Mouse (Mus musculus): ENCODE data around the gene Cr2. TPM values are rescaled to one million over a fixed set of nuclear protein-coding genes. Genes with fewer than 3 reads are reported as not detected.
A peak's percentile ranks its signal among the peaks of the same experiment; 100 is the strongest.

Cr2 gene
- polyA plus RNA-seq, 1 experiment from 2014 or later = 0.09 TPM

GRCm38 (mm10) chr1:195113621-195114020 lies 62.9 kb downstream of the Cr2 start:
- no peaks in the 10 kb centered on the region for H3K27me3 ChIP-seq
- WGBS = 83% methylated on average over 4 of the region's 4 CpGs
- no peak overlapping the region for H3K27ac ChIP-seq
- no peaks in the 10 kb centered on the region for H3K4me1 ChIP-seq (replicated peaks)
- H3K4me2 ChIP-seq = no peak overlapping the region
- H3K9ac ChIP-seq = no peak overlapping the region
- ATAC-seq (replicated peaks; ENCODE audit: insufficient number of reproducible peaks, insufficient read depth, low FRiP score, low read depth) = no peak
- peaks cover 62% of the 10 kb centered on the region for H3K36me3 ChIP-seq
- H3K4me3 ChIP-seq = no peak overlapping the region
- no peaks in the 10 kb centered on the region for H3K9me3 ChIP-seq (replicated peaks)

- WGBS = 25% methylated on average over 4 of the region's 4 CpGs
- no peak for ATAC-seq (replicated peaks; ENCODE audit: insufficient number of reproducible peaks, insufficient read depth, low FRiP score, low read depth)
- Histone ChIP-seq H3K27ac (no peak overlapping the region), H3K4me3 (no peak overlapping the region), H3K4me2 (no peak overlapping the region), H3K4me1 (replicated peaks) (no peaks in the 10 kb centered on the region), H3K9ac (no peak overlapping the region), H3K36me3 (peaks cover 43% of the 10 kb centered on the region), H3K9me3 (replicated peaks) (no peaks in the 10 kb centered on the region), H3K27me3 (no peaks in the 10 kb centered on the region)
Measured at GRCm38 (mm10) chr1:195100693-195101092, 75.8 kb downstream of the Cr2 start.

GRCm38 (mm10) chr1:195098004-195098403 lies 78.5 kb downstream of the Cr2 start:
- H3K4me2 ChIP-seq = no peak overlapping the region
- H3K9ac ChIP-seq = no peak overlapping the region
- H3K4me3 ChIP-seq = no peak overlapping the region
- H3K27me3 ChIP-seq = no peaks in the 10 kb centered on the region
- no peak overlapping the region for H3K27ac ChIP-seq
- peaks cover 29% of the 10 kb centered on the region for H3K36me3 ChIP-seq
- H3K4me1 ChIP-seq (replicated peaks) = no peaks in the 10 kb centered on the region
- WGBS = 94% methylated on average over 1 of the region's 1 CpGs
- no peaks in the 10 kb centered on the region for H3K9me3 ChIP-seq (replicated peaks)
- ATAC-seq (replicated peaks; ENCODE audit: insufficient number of reproducible peaks, insufficient read depth, low FRiP score, low read depth) = no peak

- Histone ChIP-seq H3K27ac (peak within 1 kb of the TSS; percentile 65), H3K4me2 (peak within 1 kb of the TSS; percentile 77), H3K27me3 (no peaks in the 10 kb centered on the region), H3K4me1 (replicated peaks) (peaks cover 7% of the 10 kb centered on the region; the same call in 1 of the 2 replicates), H3K9me3 (replicated peaks) (no peaks in the 10 kb centered on the region), H3K4me3 (peak within 1 kb of the TSS; percentile 57), H3K9ac (peak within 1 kb of the TSS; percentile 46), H3K36me3 (peaks cover 6% of the 10 kb centered on the region; the same call in 1 of the 2 replicates)
- 2% methylated on average over 14 of the region's 14 CpGs for WGBS
- peak; percentile 95 for ATAC-seq (replicated peaks; ENCODE audit: insufficient number of reproducible peaks, insufficient read depth, low FRiP score, low read depth)
Measured at GRCm38 (mm10) chr1:195092220-195092720, 84.2 kb downstream of the Cr2 start, which contains the start of gene Cd46. Cd46 (minus strand) TSS chr1:195092249.

GRCm38 (mm10) chr1:195091699-195092219 lies 84.8 kb downstream of the Cr2 start:
- WGBS = 15% methylated on average over 11 of the region's 11 CpGs
- Histone ChIP-seq H3K4me2 (peak overlapping the region; percentile 77), H3K9me3 (replicated peaks) (no peaks in the 10 kb centered on the region), H3K9ac (peak overlapping the region; percentile 46), H3K4me3 (peak overlapping the region; percentile 57), H3K27ac (peak overlapping the region; percentile 65), H3K36me3 (peaks cover 10% of the 10 kb centered on the region; the same call in 1 of the 2 replicates), H3K27me3 (no peaks in the 10 kb centered on the region), H3K4me1 (replicated peaks) (peaks cover 7% of the 10 kb centered on the region; the same call in 1 of the 2 replicates)
- ATAC-seq (replicated peaks; ENCODE audit: insufficient number of reproducible peaks, insufficient read depth, low FRiP score, low read depth) = peak; percentile 31

Other genes with a start within 250 kb of the Cr2 start
- 111 and 116 TPM in 2 replicates for gene Cd34, start 237.9 kb downstream of the Cr2 start, polyA plus RNA-seq (2015; fragmentation: Nextera tagmentation; extraction: Ambion mirVana)
- 0.62 and 0.96 TPM in 2 replicates for gene Cd46, start 84.5 kb downstream of the Cr2 start, polyA plus RNA-seq (2015; fragmentation: Nextera tagmentation; extraction: Ambion mirVana)
- 57.0 and 61.7 TPM in 2 replicates for gene Cr1l, start 45.1 kb downstream of the Cr2 start, polyA plus RNA-seq (2015; fragmentation: Nextera tagmentation; extraction: Ambion mirVana)